Mouse (Mus musculus) spleen, adult 2 months (tissue): ENCODE data around the gene Lrrc73.

Experiments used
- CTCF ChIP-seq: fragments of 200-500 bp; IDR thresholded peaks from 2 replicates; pipeline ENCODE4 v1.5.1; 2011; ENCODE audit warnings: mild to moderate bottlenecking, inconsistent platforms; ENCODE audit not compliant: insufficient read depth, insufficient read length, insufficient replicate concordance; ENCODE audit errors: extremely low read depth
- POLR2A ChIP-seq: fragments of 200-500 bp; IDR thresholded peaks from 2 replicates; pipeline ENCODE4 v1.6.1; 2011; ENCODE audit warnings: low read depth, low read length, inconsistent platforms

DNA sequence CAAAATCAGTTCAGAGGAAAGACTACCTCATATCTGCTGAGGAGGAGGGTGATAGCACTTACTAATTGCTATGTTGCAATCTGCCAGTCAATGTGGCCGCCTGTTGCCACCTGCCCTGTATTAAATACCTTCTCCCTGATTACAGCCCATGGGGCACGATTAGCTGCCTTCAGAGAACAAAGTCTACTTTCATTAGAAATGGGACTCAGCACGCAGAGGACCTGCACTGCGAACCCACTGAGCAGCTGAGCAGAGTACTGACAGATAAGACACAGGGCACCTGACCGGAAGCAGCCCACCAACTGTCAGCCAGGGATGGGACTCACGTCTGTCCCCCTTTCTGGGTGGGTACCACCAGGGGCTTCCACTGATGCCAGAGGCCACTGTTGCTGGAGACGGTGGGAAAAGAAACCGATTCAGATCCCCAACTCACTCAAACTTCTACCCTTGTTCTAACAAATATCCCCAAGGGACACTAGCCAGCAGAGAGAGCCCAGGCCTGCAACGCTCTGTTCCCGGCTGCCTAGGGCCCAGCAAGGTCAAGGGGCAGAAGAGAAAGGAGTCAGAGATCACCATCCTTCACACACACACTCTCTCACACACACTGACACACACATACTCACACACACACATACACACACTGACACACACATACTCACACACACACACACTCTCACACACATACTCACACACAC is 14.8 kb downstream of the Lrrc73 start:
- TF ChIP-seq POLR2A (no peak), CTCF (no peak)
